Mouse (Mus musculus) midbrain, embryonic 10.5 days (tissue): ENCODE results near the gene Nemf. TPM values are rescaled to one million over a fixed set of nuclear protein-coding genes. Genes with fewer than 3 reads are reported as not detected.

ENCODE experiments used
- DNase-seq: peaks from one replicate; pipeline ENCODE4 v3.0.0-alpha.2; 2017; ENCODE audit warnings: low spot score
- H3K27ac ChIP-seq: fragments of 300-500 bp; sonication (generic); replicated peaks from 2 replicates; pipeline ENCODE4 v1.5.1; 2016; ENCODE audit warnings: mild to moderate bottlenecking
- H3K27me3 ChIP-seq: fragments of 300-500 bp; sonication (generic); 2 replicates; pipeline ENCODE4 v1.6.1; 2016; ENCODE audit warnings: low read depth, mild to moderate bottlenecking; ENCODE audit not compliant: poor library complexity, severe bottlenecking
- H3K36me3 ChIP-seq: fragments of 300-500 bp; sonication (generic); 2 replicates; pipeline ENCODE4 v1.6.1; 2016; ENCODE audit warnings: mild to moderate bottlenecking, moderate library complexity
- H3K4me1 ChIP-seq: fragments of 300-500 bp; sonication (generic); 2 replicates; pipeline ENCODE4 v1.6.1; 2016
- H3K4me3 ChIP-seq: fragments of 300-500 bp; sonication (generic); 2 replicates; pipeline ENCODE4 v1.5.1; 2016; ENCODE audit warnings: mild to moderate bottlenecking, moderate library complexity
- H3K9me3 ChIP-seq: fragments of 300-500 bp; sonication (generic); replicated peaks from 2 replicates; pipeline ENCODE4 v1.6.1; 2016; ENCODE audit warnings: mild to moderate bottlenecking
- WGBS: fragments of 180-500 bp; shearing (Covaris S2); methylation state at CpG from one replicate; pipeline ENCODE4 v1.1.7; 2016; 5-methylcytosine and 5-hydroxymethylcytosine counted together
- polyA plus RNA-seq: library from polyadenylated mRNA; unstranded; fragments of >200 nt; fragmentation: Nextera tagmentation; extraction: Ambion mirVana; gene quantifications from 2 replicates; pipeline ENCODE4 v1.2.1, GENCODE M21; 2016

Nemf gene
- polyA plus RNA-seq, 1 experiment from 2014 or later: 97.2 TPM

DNA sequence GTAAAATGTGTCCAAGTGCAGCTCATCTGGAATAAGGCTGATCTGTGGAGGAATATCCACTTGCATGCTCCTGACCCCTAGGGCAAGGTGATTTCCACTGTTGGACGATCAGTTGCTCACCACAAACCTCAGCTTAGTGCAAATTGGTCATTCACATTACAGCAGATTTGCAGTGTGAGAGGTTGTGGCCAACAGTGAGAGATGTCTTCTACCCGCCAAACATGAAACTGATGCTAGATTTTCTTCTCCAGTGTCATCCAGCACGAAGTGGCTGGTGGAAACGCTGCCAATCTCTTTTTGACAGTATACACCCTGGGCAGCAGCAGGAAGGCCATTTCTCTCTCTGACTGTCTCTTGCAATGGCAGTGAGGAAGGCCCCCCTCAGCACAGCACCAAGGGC lies 61.3 kb downstream of the Nemf start:
- H3K36me3 ChIP-seq: peaks cover 24% of the 10 kb centered on the region
- H3K4me3 ChIP-seq: peak overlapping the region; percentile 89; the same call in 1 of the 2 replicates
- H3K27me3 ChIP-seq: no peaks in the 10 kb centered on the region
- H3K27ac ChIP-seq: peak overlapping the region; percentile 99
- WGBS: 77% methylated on average over 4 of the region's 4 CpGs
- peaks cover 31% of the 10 kb centered on the region for H3K4me1 ChIP-seq
- no peaks in the 10 kb centered on the region for H3K9me3 ChIP-seq
- DNase-seq: no peak

DNA sequence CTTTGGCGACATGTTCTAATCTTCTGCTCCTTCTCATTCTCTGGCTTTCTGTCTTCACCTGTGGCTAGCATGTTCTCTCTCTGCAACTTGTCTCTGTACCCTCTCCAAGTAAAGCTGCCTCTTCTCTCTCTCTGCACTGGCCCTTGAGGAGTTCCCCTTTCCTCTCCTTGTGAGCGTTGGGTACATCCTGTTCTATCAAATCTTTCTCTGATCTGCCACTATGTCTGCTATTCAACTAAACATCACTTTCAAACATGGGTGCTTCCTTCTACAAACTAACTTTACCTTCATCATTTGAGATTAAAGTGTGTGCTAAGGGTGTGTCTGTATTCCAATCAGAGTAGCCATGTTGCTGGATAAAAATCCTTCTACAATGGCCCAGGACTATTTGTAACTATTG lies 62.0 kb downstream of the Nemf start:
- no peak for DNase-seq
- Histone ChIP-seq H3K27me3 (no peaks in the 10 kb centered on the region), H3K4me3 (no peak overlapping the region), H3K9me3 (no peaks in the 10 kb centered on the region), H3K27ac (no peak overlapping the region), H3K36me3 (peaks cover 17% of the 10 kb centered on the region), H3K4me1 (peaks cover 31% of the 10 kb centered on the region)
- 80% methylated on average over 2 of the region's 2 CpGs for WGBS

DNA sequence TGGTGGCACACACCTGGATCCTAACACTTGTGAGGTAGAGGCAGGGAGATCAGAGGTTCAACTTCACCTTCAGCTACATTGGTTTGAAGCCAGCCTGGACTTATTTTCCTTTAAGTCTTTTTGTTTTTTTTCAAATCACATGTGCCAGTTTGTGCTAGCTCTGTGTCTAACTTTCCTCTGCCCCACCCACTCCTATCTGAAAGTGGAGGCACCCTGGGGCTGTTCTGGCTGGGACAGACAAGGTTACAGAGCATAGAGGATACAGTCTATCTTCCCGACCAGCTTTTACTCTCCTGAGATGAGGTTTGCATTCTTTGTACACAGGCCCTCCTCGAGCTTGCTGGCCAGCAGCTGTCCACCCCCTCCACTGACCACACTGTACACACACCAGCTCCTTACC lies 63.1 kb downstream of the Nemf start:
- H3K36me3 ChIP-seq: peaks cover 6% of the 10 kb centered on the region; the same call in 1 of the 2 replicates
- no peak overlapping the region for H3K4me3 ChIP-seq
- H3K27ac ChIP-seq: no peak overlapping the region; the same call in 1 of the 2 replicates
- H3K27me3 ChIP-seq: no peaks in the 10 kb centered on the region
- H3K9me3 ChIP-seq: no peaks in the 10 kb centered on the region
- H3K4me1 ChIP-seq: peaks cover 23% of the 10 kb centered on the region
- no peak for DNase-seq
- WGBS: 65% methylated on average over 2 of the region's 2 CpGs

DNA sequence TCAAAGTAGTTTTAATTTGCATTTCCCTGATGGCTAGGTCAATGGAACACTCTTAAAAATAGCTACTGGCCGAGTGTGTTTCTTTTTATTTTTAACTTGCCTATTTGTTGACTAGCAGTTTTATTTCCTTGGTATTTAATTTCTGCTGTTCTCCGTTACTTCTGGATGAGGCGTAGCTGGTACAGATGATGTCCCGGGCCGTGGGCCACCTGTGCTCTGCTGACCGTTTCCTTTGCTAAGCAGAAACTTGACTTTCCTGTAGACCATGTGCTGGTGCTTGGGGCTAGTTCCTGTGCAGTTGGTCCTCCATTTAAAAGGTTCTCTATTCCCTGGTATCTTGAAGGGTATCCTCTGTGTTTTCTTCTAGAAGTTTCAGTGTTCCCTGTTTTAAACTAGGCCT lies 64.6 kb downstream of the Nemf start:
- no peak for DNase-seq
- H3K27me3 ChIP-seq: no peaks in the 10 kb centered on the region
- peaks cover 11% of the 10 kb centered on the region for H3K4me1 ChIP-seq
- no peaks in the 10 kb centered on the region for H3K9me3 ChIP-seq
- H3K36me3 ChIP-seq: no peaks in the 10 kb centered on the region
- H3K4me3 ChIP-seq: no peak overlapping the region
- no peak overlapping the region for H3K27ac ChIP-seq
- WGBS: 91% methylated on average over 6 of the region's 6 CpGs

DNA sequence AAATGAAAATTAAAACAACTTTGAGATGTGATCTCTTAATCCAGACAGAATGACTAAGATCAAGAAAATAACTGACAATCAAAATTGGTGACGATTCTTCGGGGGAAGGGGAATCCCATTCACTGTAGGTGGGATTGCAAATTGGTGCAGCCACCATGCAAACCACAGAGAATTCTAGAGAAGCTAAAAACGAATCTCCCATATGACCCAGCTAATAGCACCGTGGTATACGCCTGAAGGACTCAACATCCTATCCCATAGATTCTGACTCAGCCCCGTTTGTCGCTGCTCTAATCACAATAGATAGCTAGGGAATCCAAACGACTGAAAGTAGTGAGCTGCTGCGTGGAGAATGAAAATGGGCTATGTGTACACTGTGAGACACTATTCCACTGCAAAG lies 68.3 kb downstream of the Nemf start:
- no peak for DNase-seq
- 84% methylated on average over 9 of the region's 9 CpGs for WGBS

DNA sequence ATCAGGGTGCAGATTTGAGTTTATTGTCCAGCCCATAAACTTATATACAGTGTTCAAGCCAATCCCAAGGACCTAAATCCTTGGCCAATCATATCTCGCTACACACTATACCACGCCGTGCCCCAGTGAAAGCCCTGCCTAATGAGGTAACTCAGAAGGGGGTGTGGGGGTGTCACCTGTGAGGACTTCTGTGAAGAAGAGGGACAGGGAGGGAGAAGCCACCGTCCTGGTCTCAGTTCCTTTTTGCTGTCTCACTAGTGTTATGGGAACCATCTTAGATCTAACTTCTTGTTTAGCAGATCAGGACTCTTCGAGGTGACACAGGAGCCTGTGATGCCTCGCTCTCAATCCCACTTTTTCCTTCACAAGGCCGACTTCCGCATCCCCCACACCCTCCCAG lies 69.4 kb downstream of the Nemf start:
- Histone ChIP-seq H3K27ac (no peak overlapping the region), H3K4me1 (no peaks in the 10 kb centered on the region), H3K4me3 (no peak overlapping the region), H3K36me3 (no peaks in the 10 kb centered on the region), H3K9me3 (no peaks in the 10 kb centered on the region), H3K27me3 (no peaks in the 10 kb centered on the region)
- DNase-seq: no peak
- 89% methylated on average over 8 of the region's 8 CpGs for WGBS

More for the DNA sequence above, 68.3 kb downstream of the Nemf start:
- H3K4me3 ChIP-seq: no peak overlapping the region
- H3K4me1 ChIP-seq: no peaks in the 10 kb centered on the region
- no peaks in the 10 kb centered on the region for H3K36me3 ChIP-seq
- no peaks in the 10 kb centered on the region for H3K27me3 ChIP-seq
- no peaks in the 10 kb centered on the region for H3K9me3 ChIP-seq
- no peak overlapping the region for H3K27ac ChIP-seq

DNA sequence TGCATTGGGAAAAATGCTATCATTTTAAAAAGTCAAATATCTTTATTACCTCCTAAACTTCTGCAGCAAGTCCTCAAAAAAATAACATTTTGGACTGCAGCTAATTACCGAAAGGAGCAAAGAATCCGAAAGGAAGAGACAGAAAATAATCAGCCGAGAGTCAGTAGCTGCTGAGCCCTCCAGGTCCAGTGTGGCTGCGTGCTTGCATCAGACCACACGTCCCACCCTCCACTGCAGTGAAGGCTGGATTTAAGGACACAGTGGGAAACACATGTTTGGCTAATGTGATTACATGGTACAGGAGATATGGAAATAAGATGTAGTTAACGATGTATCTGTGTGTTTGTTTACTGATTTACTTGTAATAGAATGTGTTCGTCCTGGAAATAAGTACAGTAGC lies 73.8 kb downstream of the Nemf start:
- DNase-seq: no peak
- no peak overlapping the region for H3K27ac ChIP-seq

DNA sequence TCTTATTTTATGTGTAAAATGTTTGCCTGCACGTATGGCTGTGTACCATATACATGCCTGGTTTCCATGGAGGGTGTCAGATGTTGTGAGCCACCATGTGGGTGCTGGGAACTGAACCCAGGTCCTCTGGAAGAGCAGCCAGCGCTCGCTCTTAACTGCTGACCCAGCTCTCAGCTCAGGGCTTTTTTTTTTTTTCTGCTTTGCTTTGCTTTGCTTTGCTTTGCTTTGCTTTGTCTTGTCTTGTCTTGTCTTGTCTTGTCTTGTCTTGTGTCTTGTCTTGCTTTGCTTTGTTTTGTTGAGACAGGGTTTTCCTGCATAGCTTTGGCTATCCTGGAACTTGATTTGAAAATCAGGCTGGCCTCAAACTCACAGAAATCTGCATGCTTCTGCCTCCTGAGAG lies 76.0 kb downstream of the Nemf start:
- H3K4me3 ChIP-seq: no peak overlapping the region
- no peaks in the 10 kb centered on the region for H3K36me3 ChIP-seq
- DNase-seq: no peak
- H3K4me1 ChIP-seq: no peaks in the 10 kb centered on the region
- no peaks in the 10 kb centered on the region for H3K27me3 ChIP-seq
- 95% methylated on average over 3 of the region's 3 CpGs for WGBS
- H3K9me3 ChIP-seq: no peaks in the 10 kb centered on the region
- H3K27ac ChIP-seq: no peak overlapping the region

More for the DNA sequence above, 73.8 kb downstream of the Nemf start:
- Histone ChIP-seq H3K4me3 (no peak overlapping the region), H3K9me3 (no peaks in the 10 kb centered on the region), H3K4me1 (no peaks in the 10 kb centered on the region), H3K27me3 (no peaks in the 10 kb centered on the region), H3K36me3 (no peaks in the 10 kb centered on the region)
- WGBS: 84% methylated on average over 7 of the region's 7 CpGs

DNA sequence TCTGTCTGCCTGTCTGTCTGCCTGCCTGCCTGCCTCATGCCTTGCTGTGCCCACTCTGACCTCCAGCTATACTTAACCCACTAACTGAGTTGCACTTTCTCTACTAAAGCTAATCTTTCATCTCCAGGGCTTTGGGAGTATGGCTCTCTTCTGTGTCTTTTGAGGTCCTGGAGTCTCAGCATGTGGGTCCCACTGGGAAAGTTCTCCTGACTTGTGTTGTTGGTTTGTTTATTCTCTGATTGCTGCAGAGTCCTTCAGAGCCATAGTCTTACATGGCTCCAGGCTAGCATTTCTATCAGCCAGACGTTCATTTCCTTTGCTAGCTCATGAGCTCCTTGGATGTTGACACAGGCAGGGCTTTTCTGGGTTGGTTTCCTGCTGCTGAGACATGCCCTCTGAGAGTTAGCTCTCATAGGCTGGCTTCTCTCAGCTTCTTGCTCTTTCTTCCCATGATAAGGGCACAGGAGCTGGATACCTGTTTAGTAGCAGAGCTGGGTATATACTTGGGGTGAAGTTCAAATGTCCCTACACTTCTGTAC lies 77.0 kb downstream of the Nemf start:
- WGBS: 55% methylated on average over 1 of the region's 1 CpGs
- no peaks in the 10 kb centered on the region for H3K36me3 ChIP-seq
- H3K27me3 ChIP-seq: no peaks in the 10 kb centered on the region
- no peak overlapping the region for H3K27ac ChIP-seq
- no peak for DNase-seq
- no peaks in the 10 kb centered on the region for H3K9me3 ChIP-seq
- H3K4me3 ChIP-seq: no peak overlapping the region
- no peaks in the 10 kb centered on the region for H3K4me1 ChIP-seq

DNA sequence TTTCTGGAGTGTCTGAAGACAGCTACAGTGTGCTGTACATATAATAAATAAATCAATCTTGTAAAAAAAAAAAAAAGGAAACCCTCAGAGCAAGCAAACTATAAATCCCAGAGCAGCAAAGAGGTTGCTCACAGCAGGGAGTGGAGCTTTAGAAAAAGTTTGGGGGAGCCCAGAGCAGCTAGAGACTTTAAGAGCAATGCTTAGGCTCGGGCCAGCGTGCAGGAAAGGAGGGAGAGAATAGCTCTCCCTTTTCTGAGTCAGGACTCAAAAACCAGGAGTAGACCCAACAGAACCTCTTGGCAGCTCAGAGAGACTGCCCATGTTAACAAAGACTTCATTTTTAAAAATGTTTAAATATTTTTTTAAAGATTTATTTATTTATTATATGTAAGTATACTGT lies 88.0 kb downstream of the Nemf start:
- 76% methylated on average over 2 of the region's 2 CpGs for WGBS
- no peak for DNase-seq
- Histone ChIP-seq H3K9me3 (no peaks in the 10 kb centered on the region), H3K36me3 (no peaks in the 10 kb centered on the region), H3K4me1 (no peaks in the 10 kb centered on the region), H3K27ac (no peak overlapping the region), H3K4me3 (no peak overlapping the region), H3K27me3 (no peaks in the 10 kb centered on the region)

DNA sequence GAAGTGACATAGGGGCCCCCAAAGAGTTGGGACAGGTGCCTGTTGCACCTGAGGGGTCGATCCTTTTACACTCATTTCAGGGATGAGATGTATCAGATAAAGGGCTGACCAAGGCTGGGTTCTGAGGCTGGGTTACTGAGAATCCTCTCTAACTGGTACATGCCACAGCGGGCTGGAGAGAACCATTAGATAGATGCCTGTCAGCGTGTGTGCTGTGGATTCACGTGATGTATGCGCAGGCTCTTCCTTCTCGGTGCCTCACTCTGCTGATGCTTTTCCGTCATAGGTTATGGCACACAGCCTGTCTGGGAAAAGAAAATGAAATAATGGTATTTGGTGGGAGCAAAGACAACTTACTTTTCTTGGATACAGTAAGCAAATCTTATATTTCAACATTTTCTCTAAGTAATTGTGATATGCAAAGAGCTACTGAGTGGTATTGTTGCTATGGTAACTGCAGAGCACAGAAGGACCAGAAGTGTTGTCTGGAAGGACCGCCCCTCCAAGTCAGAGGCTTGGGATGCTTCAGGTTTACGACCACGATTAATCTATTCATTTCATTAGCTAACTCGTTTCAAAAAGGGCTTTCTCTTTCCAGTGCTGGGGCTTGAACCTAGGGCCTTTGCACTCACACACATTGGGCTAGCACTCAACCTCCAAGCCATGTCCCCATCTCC lies 88.9 kb downstream of the Nemf start:
- H3K36me3 ChIP-seq: no peaks in the 10 kb centered on the region
- H3K27ac ChIP-seq: no peak overlapping the region
- no peaks in the 10 kb centered on the region for H3K27me3 ChIP-seq
- H3K4me3 ChIP-seq: no peak overlapping the region
- no peaks in the 10 kb centered on the region for H3K4me1 ChIP-seq
- DNase-seq: no peak
- no peaks in the 10 kb centered on the region for H3K9me3 ChIP-seq
- 78% methylated on average over 11 of the region's 11 CpGs for WGBS

DNA sequence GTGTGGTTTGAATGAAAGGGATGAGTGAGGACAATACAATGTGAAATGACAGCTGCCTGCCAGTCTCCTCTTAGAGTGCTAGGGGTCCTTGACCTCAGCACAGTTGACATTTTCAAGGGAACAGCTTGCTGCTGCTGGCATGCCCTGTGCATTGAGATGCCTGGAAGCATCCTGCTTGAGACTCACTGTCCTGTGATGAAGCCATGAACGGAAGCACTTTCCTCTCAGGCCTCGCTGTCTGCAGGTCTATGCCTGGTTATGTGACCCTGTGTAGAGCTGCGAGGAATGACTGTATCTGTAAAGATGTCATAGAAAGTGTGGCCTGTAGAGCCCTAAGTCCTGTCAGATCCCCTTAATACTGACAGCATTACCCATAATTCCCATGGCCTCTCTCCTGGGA lies 91.9 kb downstream of the Nemf start:
- Histone ChIP-seq H3K27ac (no peak overlapping the region), H3K27me3 (no peaks in the 10 kb centered on the region), H3K36me3 (no peaks in the 10 kb centered on the region), H3K4me1 (no peaks in the 10 kb centered on the region), H3K4me3 (no peak overlapping the region), H3K9me3 (no peaks in the 10 kb centered on the region)
- 90% methylated on average over 3 of the region's 3 CpGs for WGBS
- no peak for DNase-seq

DNA sequence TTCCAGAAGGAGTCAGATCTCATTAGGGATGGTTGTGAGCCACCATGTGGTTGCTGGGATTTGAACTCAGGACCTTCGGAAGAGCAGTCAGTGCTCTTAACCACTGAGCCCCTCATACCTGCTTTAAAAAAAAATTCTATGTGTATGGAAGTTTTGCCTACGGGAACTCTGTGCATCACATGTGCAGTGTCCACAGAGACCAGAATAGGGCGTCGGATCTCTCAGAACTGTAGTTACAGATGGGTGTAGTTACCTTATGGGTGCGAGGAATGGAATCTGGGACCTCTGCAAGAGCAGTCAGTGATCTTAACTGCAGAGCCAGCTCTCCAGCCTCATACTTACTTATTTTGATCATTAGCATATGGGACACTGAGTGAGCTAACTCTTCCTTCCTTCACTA lies 94.7 kb downstream of the Nemf start:
- Histone ChIP-seq H3K36me3 (no peaks in the 10 kb centered on the region), H3K27ac (no peak overlapping the region), H3K27me3 (no peaks in the 10 kb centered on the region), H3K4me3 (no peak overlapping the region), H3K4me1 (no peaks in the 10 kb centered on the region), H3K9me3 (no peaks in the 10 kb centered on the region)
- WGBS: 91% methylated on average over 5 of the region's 5 CpGs
- no peak for DNase-seq
